Mouse (Mus musculus) ovary, adult 18-20 months (tissue): ENCODE measurements around the gene Sash1.
"Not testable (repeated sequence)": the region's sequence is repeated elsewhere in the genome, so short reads cannot be mapped to it uniquely, and the experiment has no call there.

Source experiments
- DNase-seq: peaks from one replicate; pipeline ENCODE4 v3.0.0; 2022; ENCODE audit warnings: low spot score, mixed read lengths

Gene Sash1

DNA sequence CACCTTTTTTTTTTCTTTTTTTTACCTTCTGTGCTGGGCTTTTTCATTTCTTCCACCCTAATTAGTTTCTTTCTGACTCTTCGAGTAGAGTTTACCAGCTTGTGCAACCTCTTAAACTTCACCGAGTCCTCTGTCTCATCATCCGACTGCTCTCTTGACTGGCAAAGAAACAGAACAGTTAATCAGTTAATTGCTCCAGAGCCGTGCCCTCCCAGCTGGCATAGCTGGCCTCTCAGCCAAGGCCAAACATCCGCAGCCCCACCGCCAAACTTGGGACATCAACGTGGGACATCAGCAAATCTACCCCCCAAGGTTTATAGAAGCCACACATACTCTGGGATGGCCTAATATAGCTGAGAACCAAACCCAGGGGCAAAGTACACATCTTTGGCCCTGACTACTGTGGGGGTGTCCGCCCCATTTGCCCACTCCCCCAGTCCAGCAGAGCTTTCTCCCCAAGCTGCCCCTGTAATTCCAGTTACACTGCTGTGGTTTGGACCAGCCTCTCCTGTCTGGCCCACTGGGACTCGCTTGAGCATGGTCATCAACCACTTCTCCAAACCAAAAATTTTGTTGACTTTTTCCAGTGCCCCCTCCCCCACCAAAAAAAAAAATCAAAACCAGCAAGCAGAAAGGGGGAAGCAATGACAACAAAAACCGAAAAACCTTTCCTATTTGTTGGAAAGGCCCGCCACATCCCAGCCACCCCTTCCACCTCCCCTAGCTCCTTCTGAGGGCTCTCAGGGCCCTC is 129.1 kb downstream of the Sash1 start:
- DNase-seq: peak; percentile 40

DNA sequence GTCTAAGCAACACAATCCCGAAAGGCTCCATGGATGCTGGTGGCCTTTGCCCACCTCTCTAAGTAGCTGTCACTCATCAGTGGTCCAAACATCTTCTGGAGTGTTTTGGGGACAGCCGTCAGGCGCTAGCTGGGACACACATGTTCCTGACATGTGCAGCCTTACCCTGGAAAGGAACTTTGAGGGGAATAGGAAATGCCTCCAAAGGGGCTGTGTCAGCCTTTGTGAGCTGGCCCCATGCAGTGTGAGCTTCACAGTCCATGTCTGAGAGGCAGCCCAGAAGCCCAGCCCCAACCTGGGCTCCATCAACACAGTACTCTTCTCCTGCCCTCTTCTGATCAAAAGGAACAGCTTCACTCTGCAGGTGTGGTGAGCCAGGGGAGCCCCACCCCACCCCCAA is 132.5 kb downstream of the Sash1 start:
- DNase-seq: no peak

DNA sequence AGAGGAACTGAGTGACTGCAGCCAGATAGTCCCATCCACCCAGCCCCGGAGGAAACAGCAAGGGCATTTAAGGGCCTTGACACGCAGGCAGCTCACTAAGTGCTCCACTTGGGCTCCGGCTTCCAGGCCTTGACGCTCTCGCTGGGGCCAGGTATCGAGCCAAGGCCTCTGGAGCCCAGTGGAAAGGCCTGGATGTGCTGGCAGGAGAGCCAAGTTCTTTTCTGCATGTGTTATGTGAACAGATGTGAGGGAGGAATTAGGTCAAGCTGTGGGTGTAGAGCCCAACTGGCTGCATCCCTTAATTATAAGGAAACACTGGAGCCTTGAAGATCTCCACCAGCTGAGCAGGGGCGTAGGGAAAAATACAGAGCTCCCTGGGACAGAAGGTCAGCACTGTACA is 133.4 kb downstream of the Sash1 start:
- peak; percentile 63 for DNase-seq

DNA sequence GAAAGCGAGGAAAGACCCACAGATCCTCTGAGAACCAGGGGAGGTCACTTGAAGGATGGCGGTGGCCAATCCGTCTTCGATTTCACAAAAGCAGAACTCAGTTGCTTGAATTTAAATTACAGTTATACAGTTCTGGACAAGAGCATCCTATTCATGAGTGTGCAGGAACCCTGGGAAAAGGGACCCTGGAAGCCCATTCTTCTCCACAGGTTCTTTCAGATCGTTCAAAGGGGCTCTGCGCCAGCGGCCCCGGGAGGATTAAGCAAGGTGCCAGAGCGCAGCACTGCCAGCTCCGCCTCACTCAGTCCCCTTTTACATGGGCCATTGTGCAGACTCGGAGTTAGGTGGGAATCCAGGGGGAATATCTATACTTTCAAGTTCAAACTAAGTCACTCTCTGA is 136.3 kb downstream of the Sash1 start:
- DNase-seq: no peak

DNA sequence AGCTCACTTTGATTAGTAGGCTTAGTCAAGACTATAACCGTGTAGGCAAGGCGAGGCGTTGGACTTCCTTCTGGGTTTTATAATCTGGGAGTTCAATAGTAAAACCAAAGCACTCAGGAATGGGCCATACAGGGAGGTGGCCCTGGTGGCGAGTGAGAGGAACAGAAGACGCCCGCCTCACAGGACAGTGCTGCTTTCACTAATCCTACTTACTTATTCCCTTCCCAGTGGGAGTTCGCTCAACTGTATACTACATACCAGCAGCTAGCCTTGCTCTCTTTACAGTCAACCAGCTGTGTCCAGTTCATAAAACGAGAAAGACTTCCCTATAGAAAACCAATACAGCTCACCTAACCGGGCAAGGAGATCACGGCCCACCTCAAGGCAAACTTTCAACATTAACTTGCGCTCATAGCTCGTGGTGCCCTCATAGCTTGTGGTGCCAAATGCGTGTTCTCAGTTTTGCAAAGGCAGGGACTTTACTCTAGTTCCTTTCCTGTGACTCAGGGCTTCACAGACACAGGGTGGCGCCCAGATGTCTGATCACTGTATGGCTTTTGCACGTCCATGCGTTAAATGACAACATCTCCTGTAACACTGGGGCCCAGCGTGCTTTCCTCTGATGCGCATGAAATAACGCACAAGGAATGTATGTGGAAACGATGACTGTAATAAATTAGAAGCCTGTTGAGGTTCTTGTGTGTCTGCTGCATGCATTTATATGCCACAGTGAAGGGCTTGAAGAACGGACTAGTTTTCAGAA is 138.2 kb downstream of the Sash1 start:
- DNase-seq: no peak

DNA sequence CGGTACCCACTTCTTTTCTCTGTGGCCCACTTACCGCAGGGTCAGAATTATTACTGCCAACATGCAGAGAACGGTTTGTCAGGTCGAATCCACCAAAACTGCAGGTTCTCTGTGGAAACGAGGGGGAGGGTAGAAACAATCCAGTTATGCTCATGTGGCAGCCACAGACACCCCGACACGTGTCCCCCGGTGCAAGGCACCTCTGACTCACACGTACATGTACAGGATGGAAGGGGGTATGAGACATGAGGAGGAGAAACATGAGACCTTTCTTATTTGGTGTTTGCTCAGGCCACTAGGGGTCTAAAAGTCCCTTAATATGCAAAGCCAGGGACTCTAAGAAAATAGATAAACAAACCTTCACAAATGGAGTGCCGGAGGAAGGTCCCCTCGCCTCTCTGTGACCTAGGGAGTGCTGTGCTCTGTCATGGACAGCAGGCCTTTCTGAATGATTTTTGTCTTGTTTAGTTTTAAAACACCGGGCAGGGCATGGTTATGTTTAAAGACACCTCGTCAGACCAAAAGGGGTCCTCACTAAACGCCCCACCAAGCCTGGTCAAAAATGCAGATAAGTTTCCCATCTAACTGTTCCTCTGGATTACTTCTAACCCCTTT is 139.7 kb downstream of the Sash1 start:
- no peak for DNase-seq

DNA sequence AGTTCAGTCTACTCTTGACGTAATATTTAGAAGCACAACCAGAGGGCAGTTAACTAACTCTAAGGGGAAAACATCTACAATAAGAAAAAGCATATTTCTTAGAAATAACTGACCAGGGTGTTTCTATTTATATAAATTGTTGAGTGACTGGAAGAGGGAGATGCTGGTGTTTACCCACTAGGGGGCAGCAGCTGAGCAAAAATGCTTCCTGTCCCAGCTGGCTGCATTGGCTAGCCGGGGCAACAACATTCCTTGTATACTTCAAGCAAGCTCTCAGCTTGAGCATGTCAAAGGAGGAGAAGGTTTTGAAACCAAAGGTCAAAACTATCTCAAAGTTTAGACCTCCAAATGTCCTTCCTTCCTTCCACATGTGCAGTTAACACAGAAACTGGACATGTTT is 143.0 kb downstream of the Sash1 start:
- DNase-seq: peak; percentile 43

DNA sequence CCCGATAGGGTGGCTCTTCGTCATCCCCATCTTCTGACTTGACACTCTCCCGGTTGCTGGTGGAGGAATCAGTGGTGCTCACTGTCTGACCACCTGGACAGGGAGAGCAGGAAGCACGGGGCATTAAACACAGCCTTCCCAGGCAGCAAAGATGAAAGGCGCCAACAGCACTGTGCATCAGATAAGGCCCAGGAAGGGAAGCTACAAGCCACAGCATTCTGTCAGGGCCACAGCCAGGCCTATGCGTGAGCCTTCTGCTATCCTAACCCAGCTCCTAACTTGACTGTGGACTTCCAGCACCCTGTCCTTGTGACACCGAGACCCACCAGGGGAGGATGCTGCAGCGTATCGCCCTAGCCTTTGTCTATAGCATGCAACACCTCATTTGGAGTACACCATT is 144.4 kb downstream of the Sash1 start:
- DNase-seq: no peak

DNA sequence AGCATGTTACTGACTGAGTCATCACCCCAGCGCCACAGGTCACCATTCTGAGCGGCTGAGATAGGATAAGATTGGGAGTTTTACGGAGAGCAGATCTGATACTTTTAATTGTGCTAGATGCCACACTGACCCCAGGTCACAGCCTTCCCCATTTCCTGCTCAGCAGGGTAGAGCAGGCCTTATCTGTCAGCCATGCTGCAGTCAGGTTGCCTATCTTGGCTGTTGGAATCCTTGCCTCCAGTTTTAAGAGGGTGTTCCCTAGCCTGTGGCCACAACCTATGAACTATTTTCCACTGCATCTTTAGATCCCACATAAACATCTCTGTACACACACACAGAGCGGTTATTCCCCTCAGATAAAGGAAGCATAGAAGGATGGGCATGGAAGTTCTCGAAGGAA is 145.1 kb downstream of the Sash1 start:
- no peak for DNase-seq

DNA sequence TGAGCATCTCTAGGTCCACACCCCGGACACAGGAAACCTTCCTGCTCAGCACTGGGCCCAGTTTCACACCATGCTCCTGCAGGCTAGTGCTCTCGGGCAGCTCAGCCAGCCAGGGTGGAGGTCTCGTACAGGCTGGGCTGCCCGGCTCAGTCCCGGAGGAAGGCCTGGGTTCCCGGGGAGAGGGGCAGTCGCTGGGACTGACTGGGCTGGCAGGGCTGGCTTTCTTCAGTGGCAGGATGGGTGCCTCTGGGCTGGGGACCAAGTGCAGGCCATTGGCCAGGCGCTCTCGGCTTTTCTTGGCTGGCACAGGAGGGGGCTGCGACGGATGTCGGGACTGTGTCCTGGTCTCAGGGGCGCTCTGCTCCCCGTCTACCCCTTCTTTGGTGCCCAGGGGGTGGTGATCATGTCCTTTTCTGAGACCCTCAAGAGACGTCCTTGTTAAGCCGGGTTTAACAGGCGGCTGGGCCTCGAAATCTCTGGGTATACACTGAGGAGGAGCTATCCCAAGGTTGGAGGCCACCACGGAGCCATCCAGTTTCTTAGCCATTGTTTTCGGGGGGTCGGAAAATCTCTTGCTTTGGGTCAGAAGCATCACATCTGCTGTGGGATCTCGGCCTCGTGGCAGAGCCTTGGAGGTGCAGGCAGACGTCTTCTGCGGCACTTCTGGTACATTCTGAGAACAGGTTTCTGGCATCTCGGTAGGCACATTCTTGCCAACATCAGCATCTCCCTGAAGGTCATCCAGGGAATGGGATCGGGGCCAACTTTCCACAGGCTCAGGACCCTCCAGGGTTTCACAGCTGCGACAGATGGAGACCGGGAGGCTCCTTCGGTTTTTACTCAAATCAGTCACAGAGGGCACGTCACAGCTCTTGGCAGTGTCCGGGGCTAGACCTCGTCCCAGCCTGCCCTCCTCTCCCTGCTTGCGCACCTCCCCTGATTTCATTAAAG is 156.2 kb downstream of the Sash1 start:
- DNase-seq: no peak

DNA sequence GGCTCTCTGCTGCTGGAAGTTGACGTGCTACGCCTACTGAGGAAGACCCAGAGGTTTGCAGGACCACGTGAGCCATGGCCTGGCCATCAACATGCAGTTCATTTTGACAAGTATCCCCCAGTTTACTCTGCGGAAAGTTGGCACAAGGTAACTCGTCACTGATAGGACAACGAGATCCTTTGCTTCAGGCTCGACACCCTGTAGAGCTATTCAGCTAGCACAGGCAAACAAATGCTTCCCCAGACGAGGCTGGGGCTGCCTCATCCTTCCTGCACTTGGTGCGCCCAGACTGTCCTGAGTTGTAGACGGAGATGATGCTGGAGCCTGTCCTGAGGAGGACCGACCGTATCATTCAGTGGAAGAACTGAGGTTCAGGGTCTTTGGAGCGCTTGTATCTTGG is 166.5 kb downstream of the Sash1 start:
- DNase-seq: no peak

DNA sequence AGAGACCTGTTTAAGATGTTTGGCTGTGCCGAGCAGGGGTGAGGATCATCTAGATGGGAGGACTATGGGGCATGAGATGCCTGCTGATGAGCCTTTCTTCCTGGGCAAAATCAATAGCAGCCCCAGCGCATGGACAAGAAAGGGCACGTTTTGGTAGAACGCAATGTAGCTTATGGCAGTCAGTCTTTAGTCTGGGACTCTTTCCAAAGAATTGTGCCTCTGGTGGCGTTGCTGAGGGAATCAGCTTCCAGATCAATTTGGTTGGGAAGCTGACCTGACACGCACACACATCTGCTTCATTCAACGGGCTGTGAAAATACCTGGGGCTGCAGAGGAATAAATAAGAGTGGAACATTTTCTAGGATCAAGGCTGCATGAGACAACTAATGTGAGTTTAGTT is 167.0 kb downstream of the Sash1 start:
- DNase-seq: no peak

DNA sequence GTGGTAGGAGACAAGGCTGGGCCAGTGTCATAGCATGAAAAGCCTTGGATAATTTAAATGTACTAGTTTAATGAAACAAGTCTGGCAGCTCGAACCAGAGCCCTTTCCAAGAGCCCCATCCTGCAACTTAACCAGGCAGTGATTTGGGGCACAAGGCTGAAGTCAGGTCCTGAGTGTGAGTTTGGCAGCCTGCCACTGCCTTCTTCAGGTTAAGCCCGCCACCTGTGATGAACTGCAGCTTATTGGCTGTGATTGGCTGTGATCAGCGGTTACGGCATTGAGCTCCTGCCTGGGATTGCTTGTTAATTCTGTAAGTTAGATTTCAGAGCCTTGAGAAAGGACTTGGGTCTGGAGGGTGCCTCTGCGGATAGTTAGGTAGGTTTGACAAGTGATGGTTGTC is 168.7 kb downstream of the Sash1 start:
- no peak for DNase-seq

DNA sequence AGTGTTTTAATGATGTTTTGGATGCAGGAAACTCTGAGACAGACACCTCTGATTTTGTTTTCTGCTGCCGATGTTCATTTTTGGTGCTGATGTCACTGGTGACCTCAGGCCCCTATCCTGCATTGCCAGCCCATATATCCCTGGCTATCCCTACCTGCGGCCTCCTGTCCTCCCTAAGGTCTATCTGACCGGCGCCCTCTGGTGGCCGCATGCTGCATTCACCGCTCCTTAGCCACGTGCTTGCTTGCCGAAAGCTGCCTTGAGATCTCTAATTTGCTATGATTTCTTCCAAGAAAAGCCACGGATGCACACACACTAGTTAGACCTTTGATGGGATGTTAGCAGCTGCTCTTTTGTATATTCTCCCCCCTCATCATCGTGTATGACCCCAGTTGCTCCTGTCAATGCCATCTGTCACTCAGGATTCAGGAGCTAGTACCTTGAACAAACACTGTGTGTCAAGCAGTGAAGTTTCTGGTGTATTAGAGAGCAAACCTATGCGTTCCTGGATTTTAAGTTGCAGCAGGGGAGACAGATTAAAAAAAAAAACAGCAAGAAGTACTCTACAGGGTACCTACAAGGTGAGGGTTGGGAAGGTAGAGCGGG is 170.1 kb downstream of the Sash1 start:
- DNase-seq: peak; percentile 51

DNA sequence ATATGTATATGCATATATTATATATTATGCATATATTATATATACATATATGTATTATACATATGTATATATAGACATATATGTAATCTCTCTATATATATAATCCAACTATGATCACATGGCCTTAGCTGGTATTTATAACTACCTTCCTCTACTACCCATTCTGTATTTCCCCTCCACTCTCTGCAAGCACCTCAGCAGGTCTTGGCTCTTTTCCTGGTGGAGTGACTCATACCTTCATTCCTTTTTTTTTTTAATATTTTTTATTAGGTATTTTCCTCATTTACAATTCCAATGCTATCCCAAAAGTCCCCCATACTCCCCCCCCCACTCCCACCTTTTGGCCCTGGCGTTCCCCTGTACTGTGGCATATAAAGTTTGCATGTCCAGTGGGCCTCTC is 189.2 kb downstream of the Sash1 start:
- not testable (repeated sequence) for DNase-seq

DNA sequence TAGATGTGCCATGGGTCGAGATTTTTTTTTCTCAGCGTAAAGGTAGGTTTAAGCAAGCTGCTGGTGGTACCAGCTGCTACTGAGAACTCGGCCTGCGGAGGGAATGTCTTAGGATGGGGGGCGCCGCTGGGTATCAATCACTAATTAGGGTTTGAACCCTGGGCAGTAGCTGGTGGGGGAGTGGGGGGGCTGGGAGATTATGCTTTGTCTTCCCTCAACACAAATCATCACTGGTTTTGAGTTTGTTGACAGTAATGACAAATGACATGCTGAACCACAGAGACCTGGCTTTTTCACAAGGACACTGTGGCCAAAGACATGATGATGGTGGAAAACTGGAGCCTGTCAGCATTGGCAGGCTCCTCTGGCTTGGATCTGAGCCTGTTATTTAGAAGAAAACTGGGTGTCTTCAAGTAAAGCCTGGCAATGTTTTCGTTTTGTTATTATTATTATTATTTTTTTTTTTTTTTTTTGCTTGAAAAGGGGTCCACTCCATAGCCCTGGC is 191.8 kb downstream of the Sash1 start:
- no peak for DNase-seq

DNA sequence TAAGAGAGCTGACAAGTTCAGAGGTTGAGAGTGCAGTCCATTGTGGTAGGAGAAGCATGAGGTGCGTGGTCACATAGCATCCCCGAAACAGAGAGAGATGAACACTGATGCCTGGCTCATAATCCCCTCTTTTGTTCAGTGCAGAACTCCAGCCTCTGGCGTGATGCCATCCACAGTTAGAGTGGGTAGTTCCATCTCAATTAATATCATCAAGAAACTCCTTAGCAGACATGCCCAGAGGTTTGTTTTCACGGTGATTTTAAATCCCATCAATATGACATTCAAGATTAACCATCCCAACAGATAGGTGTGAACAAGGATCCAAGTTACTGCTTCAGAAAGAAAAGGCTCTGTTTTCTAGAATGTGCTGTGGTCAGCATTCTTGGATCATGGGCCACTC is 192.3 kb downstream of the Sash1 start:
- DNase-seq: no peak

DNA sequence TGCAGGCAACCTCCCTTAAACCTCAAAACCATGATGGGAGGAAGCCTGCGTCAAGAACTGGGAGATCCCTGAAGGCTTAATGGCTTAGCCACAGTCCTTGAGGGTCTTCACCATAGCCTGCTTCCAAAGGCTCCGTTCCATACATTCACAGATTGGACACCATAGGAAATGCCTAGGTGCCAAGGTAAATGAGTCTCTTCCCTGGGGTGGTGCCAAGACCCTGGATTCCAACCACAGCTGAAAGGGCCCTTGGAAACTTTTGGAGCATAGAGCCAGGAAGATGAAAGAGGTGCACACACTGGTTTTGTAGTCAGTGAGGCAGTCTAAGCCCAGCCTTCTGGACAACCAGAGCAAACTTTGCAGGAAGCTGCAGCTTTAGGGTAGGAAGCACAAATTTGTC is 193.3 kb downstream of the Sash1 start:
- no peak for DNase-seq

DNA sequence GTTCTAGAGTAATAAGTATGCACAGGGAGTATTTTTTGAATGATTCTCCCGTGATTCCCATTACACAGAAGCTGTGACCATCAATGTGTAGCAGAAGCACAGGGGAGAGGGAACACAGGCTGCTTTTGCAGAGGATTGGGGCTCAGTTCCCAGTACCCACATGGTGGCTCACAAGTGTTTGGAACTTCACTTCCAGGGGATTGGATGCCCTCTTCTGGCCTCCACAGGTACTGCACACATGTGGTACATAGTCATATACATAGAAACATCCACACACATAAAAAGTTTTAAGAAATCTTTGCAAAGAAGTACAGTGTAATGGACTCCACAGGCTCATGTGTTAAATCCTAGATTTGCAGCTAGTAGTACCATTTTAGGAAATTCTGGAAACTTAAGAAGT is 199.7 kb downstream of the Sash1 start:
- no peak for DNase-seq

DNA sequence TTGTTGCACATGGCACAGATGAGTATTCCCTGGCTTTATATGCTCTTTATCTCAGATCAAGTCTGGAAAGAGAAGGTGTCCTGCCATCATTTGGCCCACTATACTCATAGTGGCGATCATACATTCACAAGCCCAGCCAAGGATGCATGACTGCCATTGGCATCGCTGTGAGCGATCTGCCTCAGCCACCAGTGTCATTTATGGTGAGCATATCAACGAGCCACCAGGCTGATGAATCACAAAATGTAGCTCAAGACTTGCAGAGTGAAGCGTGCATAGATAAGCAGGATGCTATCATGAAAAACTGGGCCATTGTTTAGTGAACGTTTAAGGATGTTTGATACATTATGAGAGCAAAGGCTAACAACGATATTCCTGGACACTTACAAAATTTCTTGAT is 200.6 kb downstream of the Sash1 start:
- DNase-seq: no peak

DNA sequence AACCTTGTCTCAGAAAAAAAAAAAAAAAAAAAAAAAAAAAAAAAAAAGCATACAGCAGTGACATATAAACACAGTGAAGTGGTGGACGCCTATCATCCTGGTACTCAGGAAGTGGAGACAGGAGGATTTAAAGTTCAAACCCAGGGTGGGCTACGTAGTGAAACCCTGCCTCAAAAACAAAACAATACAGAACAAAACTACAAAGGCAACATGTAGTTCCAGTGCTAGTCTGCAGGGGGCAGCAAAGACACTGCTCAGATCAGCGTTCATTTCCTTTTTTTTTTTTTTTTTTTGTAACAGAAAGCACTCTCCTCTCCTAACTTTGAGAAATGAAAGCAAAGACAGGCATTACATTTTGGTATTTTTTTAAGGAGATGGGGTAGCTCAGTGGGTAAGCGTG is 203.0 kb downstream of the Sash1 start:
- no peak for DNase-seq

DNA sequence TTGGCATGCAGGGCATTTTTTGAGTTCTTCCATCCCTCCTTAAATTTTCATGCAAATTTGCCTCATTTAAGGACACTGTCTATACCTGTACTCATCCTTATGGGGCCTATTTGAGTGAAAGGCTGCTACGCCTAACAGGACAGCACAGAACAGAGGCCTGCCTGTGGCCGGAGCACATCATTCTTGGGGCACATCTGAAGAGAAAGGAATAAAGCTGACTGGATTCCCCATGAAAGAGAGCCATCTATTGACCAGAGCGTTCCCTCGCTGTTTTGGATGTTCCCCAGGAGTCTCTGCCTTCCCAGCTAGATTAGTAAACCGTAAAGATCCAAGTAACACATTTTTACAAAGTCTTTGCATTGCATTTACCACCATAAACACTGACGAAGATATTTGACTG is 203.5 kb downstream of the Sash1 start:
- DNase-seq: no peak
